Comparison of ENCODE assay signal across 29 mouse cellular contexts in the genomic region with DNA sequence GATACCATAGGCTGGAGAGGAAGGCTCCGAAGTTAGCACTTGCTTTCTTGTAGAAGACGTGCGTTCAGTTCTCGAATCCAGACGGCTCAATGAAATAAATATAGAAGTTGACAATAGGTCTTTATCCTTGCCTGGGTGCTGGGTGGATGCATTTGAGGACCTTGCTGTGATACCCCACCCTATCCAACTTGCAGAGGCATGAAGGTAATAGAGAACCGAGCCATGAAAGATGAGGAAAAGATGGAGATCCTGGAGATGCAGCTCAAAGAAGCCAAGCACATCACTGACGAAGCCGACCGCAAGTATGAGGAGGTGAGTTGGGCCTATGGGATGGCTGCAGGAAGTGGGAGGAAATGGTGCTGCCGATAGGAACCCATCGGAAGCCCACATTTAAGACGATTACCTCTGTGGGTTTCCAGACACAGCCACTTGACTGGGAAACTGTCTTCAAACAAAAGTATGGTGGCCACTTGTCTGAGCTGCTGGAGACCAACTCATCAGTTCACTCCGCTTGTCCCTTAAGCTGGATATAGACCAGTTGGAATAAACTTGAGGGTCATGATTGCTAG. TPM values are rescaled to one million over a fixed set of nuclear protein-coding genes. Genes with fewer than 3 reads are reported as not detected.
"Had no signal": no experiment of that assay in that cellular context is flagged by ENCODE, and none has a peak within 500 bp of the region (broad histone marks: within the 10 kb centered on the region; RNA-seq: fewer than 3 reads in every experiment).

No protein-coding gene starts in this region.

- H3K4me3 ChIP-seq: kidney, embryonic 15.5 days; left cerebral cortex, adult 2 months; limb, embryonic 12.5 days; limb, embryonic 15.5 days; liver, embryonic 12.5 days; liver, embryonic 15.5 days; midbrain, embryonic 13.5 days; myocyte; neural tube, embryonic 13.5 days; stomach, embryonic 15.5 days had no signal

- DNase-seq: kidney, adult 8-10 months; kidney, postnatal 10 days; kidney, postnatal 36 days; layer of hippocampus, postnatal 36 days; left cerebral cortex, postnatal 4 days; lung, adult 2 months; lung, postnatal 14 days; lung, postnatal 4 days; retina, postnatal 1 day; right cerebral cortex, postnatal 25 days; spleen, adult 18-20 months; thymus, postnatal 25 days had no signal

- H3K9ac ChIP-seq: kidney, embryonic 15.5 days; limb, embryonic 12.5 days; limb, embryonic 15.5 days; liver, embryonic 12.5 days; liver, embryonic 15.5 days; midbrain, embryonic 13.5 days; neural tube, embryonic 13.5 days; stomach, embryonic 15.5 days had no signal

- H3K4me2 ChIP-seq: kidney, embryonic 15.5 days; limb, embryonic 12.5 days; limb, embryonic 15.5 days; liver, embryonic 12.5 days; liver, embryonic 15.5 days; midbrain, embryonic 13.5 days; neural tube, embryonic 13.5 days; stomach, embryonic 15.5 days had no signal

- H3K27ac ChIP-seq: kidney, embryonic 15.5 days; left cerebral cortex, adult 2 months; limb, embryonic 12.5 days; limb, embryonic 15.5 days; liver, embryonic 12.5 days; liver, embryonic 15.5 days; midbrain, embryonic 13.5 days; neural tube, embryonic 13.5 days; stomach, embryonic 15.5 days had no signal

- H3K9me3 ChIP-seq: kidney, embryonic 15.5 days; limb, embryonic 12.5 days; limb, embryonic 15.5 days; liver, embryonic 12.5 days; liver, embryonic 15.5 days; midbrain, embryonic 13.5 days; neural tube, embryonic 13.5 days; stomach, embryonic 15.5 days had no signal

- H3K27me3 ChIP-seq: kidney, embryonic 15.5 days; limb, embryonic 12.5 days; limb, embryonic 15.5 days; liver, embryonic 12.5 days; midbrain, embryonic 13.5 days; neural tube, embryonic 13.5 days; stomach, embryonic 15.5 days had no signal

- H3K4me1 ChIP-seq: limb, embryonic 12.5 days; limb, embryonic 15.5 days; midbrain, embryonic 13.5 days; neural tube, embryonic 13.5 days had no signal

- ATAC-seq: liver, embryonic 12.5 days; midbrain, embryonic 13.5 days; midbrain, embryonic 16.5 days had no signal

RNA-seq across cellular contexts. Expression of a gene that starts 36.5 kb away (rescaled TPM):
- total RNA-seq: layer of hippocampus, postnatal 10 days; layer of hippocampus, postnatal 36 days; left cerebral cortex, adult 2 months; left cerebral cortex, postnatal 14 days; megakaryocyte-erythroid progenitor cell, adult 5-6 weeks; monocyte, adult 5-6 weeks had no signal
- polyA plus RNA-seq: limb, embryonic 12.5 days; liver, embryonic 12.5 days; lung, adult 2 months; lung, embryonic 16.5 days; midbrain, embryonic 13.5 days; myocyte; neural tube, embryonic 13.5 days; stomach, embryonic 15.5 days; thymus, postnatal 0 days had no signal

RNA-seq across cellular contexts. Expression of a gene that starts 46.1 kb away (rescaled TPM):
- total RNA-seq: layer of hippocampus, postnatal 36 days; left cerebral cortex, adult 2 months; left cerebral cortex, postnatal 14 days; left cerebral cortex, postnatal 4 days had no signal
- polyA plus RNA-seq: limb, embryonic 12.5 days; limb, embryonic 15.5 days; midbrain, embryonic 16.5 days; myocyte; neural tube, embryonic 13.5 days had no signal
